Mouse (Mus musculus) A20 (cell line): ENCODE results near the gene Dbi.

Experiments
- DNase-seq: peaks from one replicate; pipeline ENCODE4 v3.0.0-alpha.2; 2011; ENCODE audit warnings: low read depth, low spot score

Gene Dbi

GRCm38 (mm10) chr1:120120969-120121811 lies at the start of gene Dbi, which contains the start of gene 3110009E18Rik:
Gene Dbi, minus strand, starts transcription at chr1:120121078.
Gene 3110009E18Rik, plus strand, starts transcription at chr1:120121187.
- peak; percentile 99 for DNase-seq

- DNase-seq: no peak
These were observed 49.4 kb upstream of the Dbi start for GRCm38 (mm10) chr1:120170307-120170706.

- peak; percentile 52 for DNase-seq
These were observed 47.8 kb upstream of the Dbi start for GRCm38 (mm10) chr1:120168674-120169073.

GRCm38 (mm10) chr1:120168016-120168415 lies 47.1 kb upstream of the Dbi start:
- DNase-seq: no peak

GRCm38 (mm10) chr1:120162616-120163015 lies 41.7 kb upstream of the Dbi start:
- DNase-seq: peak; percentile 71

GRCm38 (mm10) chr1:120161502-120161901 lies 40.6 kb upstream of the Dbi start:
- DNase-seq: no peak

- no peak for DNase-seq
These were observed 37.7 kb upstream of the Dbi start for GRCm38 (mm10) chr1:120158474-120159127.

- DNase-seq: peak; percentile 56
These were observed 34.4 kb upstream of the Dbi start for GRCm38 (mm10) chr1:120155325-120155724.

GRCm38 (mm10) chr1:120154232-120154631 lies 33.4 kb upstream of the Dbi start:
- peak; percentile 59 for DNase-seq

- peak; percentile 57 for DNase-seq
These were observed 26.1 kb upstream of the Dbi start for GRCm38 (mm10) chr1:120146994-120147393.

GRCm38 (mm10) chr1:120145527-120146216 lies 24.8 kb upstream of the Dbi start:
- peak; percentile 29 for DNase-seq

GRCm38 (mm10) chr1:120142551-120142950 lies 21.7 kb upstream of the Dbi start:
- no peak for DNase-seq

- no peak for DNase-seq
These were observed 19.3 kb upstream of the Dbi start for GRCm38 (mm10) chr1:120140144-120140693.

GRCm38 (mm10) chr1:120138923-120139540 lies 18.2 kb upstream of the Dbi start:
- DNase-seq: no peak

- DNase-seq: peak; percentile 74
These were observed 15.3 kb upstream of the Dbi start for GRCm38 (mm10) chr1:120135934-120136786.

GRCm38 (mm10) chr1:120132376-120132775 lies 11.5 kb upstream of the Dbi start:
- DNase-seq: no peak

GRCm38 (mm10) chr1:120126318-120126717 lies 5.4 kb upstream of the Dbi start:
- no peak for DNase-seq

GRCm38 (mm10) chr1:120125471-120125870 lies 4.6 kb upstream of the Dbi start:
- no peak for DNase-seq

- DNase-seq: no peak
These were observed 4.0 kb upstream of the Dbi start for GRCm38 (mm10) chr1:120124839-120125238.

GRCm38 (mm10) chr1:120122634-120123383 lies 1.9 kb upstream of the Dbi start:
- DNase-seq: peak; percentile 59
